Mouse (Mus musculus) ovary, postnatal 14 days (tissue): ENCODE data around the gene Dut.

Source experiments
- DNase-seq: peaks from one replicate; pipeline ENCODE4 v3.0.0; 2022; ENCODE audit warnings: low spot score

Dut gene

GRCm38 (mm10) chr2:125304746-125305145 lies 57.8 kb downstream of the Dut start:
- no peak for DNase-seq

GRCm38 (mm10) chr2:125305671-125306070 lies 58.7 kb downstream of the Dut start:
- DNase-seq, result no peak
